Mouse (Mus musculus): Measurements from ENCODE around the gene Olfr1216. TPM values are rescaled to one million over a fixed set of nuclear protein-coding genes. Genes with fewer than 3 reads are reported as not detected.
"Not testable (repeated sequence)": the region's sequence is repeated elsewhere in the genome, so short reads cannot be mapped to it uniquely, and the experiment has no call there.

The Olfr1216 gene
- polyA plus RNA-seq (2014; fragmentation: Nextera tagmentation; extraction: Ambion mirVana): not detected in 2 replicates

- Histone ChIP-seq H3K4me3 (ENCODE audit: low read depth, low read length) (no peak within 1 kb of the TSS), H3K9me3 (replicated peaks; ENCODE audit: control insufficient read depth, low read length) (no peaks in the 10 kb centered on the region), H3K27ac (ENCODE audit: low read depth, low read length) (no peak within 1 kb of the TSS), H3K36me3 (ENCODE audit: control insufficient read depth, insufficient read depth, low read length) (no peaks in the 10 kb centered on the region), H3K4me1 (ENCODE audit: control insufficient read depth, insufficient read depth, low read length) (no peaks in the 10 kb centered on the region), H3K27me3 (replicated peaks; ENCODE audit: control insufficient read depth, insufficient read depth, low read length) (no peaks in the 10 kb centered on the region), H3K4me2 (ENCODE audit: low read length) (no peak within 1 kb of the TSS), H3K9ac (ENCODE audit: low read length) (no peak within 1 kb of the TSS)
- 90% methylated on average over 1 of the region's 1 CpGs for WGBS
- DNase-seq (ENCODE audit: low spot score) (no peak), ATAC-seq (no peak)
These were observed at the start of gene Olfr1216 for GRCm38 (mm10) chr2:89018240-89018639. Olfr1216 (minus strand) TSS chr2:89018340.

- Histone ChIP-seq H3K9ac (ENCODE audit: low read length) (no peak within 1 kb of the TSS), H3K4me1 (ENCODE audit: control insufficient read depth, insufficient read depth, low read length) (no peaks in the 10 kb centered on the region), H3K27ac (ENCODE audit: low read depth, low read length) (no peak within 1 kb of the TSS), H3K36me3 (ENCODE audit: control insufficient read depth, insufficient read depth, low read length) (no peaks in the 10 kb centered on the region), H3K27me3 (replicated peaks; ENCODE audit: control insufficient read depth, insufficient read depth, low read length) (no peaks in the 10 kb centered on the region), H3K4me3 (ENCODE audit: low read depth, low read length) (no peak within 1 kb of the TSS), H3K4me2 (ENCODE audit: low read length) (no peak within 1 kb of the TSS), H3K9me3 (replicated peaks; ENCODE audit: control insufficient read depth, low read length) (no peaks in the 10 kb centered on the region)
- ATAC-seq (no peak), DNase-seq (ENCODE audit: low spot score) (no peak)
These were observed 42.9 kb upstream of the Olfr1216 start, which contains the start of gene Olfr1218 for GRCm38 (mm10) chr2:89061087-89061486. Olfr1218 (minus strand) TSS chr2:89061187.

- H3K9me3 ChIP-seq (replicated peaks; ENCODE audit: control insufficient read depth, low read length): no peaks in the 10 kb centered on the region
- DNase-seq (ENCODE audit: low spot score) (no peak), ATAC-seq (no peak)
- WGBS: 69% methylated on average over 2 of the region's 2 CpGs
- no peak within 1 kb of the TSS for H3K4me2 ChIP-seq (ENCODE audit: low read length)
- H3K4me1 ChIP-seq (ENCODE audit: control insufficient read depth, insufficient read depth, low read length): no peaks in the 10 kb centered on the region
- no peak within 1 kb of the TSS for H3K9ac ChIP-seq (ENCODE audit: low read length)
- H3K36me3 ChIP-seq (ENCODE audit: control insufficient read depth, insufficient read depth, low read length): no peaks in the 10 kb centered on the region
- H3K27me3 ChIP-seq (replicated peaks; ENCODE audit: control insufficient read depth, insufficient read depth, low read length): no peaks in the 10 kb centered on the region
- no peak within 1 kb of the TSS for H3K4me3 ChIP-seq (ENCODE audit: low read depth, low read length)
- H3K27ac ChIP-seq (ENCODE audit: low read depth, low read length): no peak within 1 kb of the TSS
These were observed 13.8 kb upstream of the Olfr1216 start, which contains the start of gene Olfr1217 for GRCm38 (mm10) chr2:89031965-89032364. Olfr1217 (minus strand) TSS chr2:89032065.

- not testable (repeated sequence) for ATAC-seq; H3K9ac ChIP-seq (ENCODE audit: low read length); DNase-seq (ENCODE audit: low spot score); H3K4me3 ChIP-seq (ENCODE audit: low read depth, low read length); H3K4me2 ChIP-seq (ENCODE audit: low read length); H3K36me3 ChIP-seq (ENCODE audit: control insufficient read depth, insufficient read depth, low read length); H3K27ac ChIP-seq (ENCODE audit: low read depth, low read length); H3K4me1 ChIP-seq (ENCODE audit: control insufficient read depth, insufficient read depth, low read length); H3K9me3 ChIP-seq (replicated peaks; ENCODE audit: control insufficient read depth, low read length); H3K27me3 ChIP-seq (replicated peaks; ENCODE audit: control insufficient read depth, insufficient read depth, low read length)
- WGBS: 70% methylated on average over 3 of the region's 3 CpGs
These were observed 3.3 kb upstream of the Olfr1216 start for GRCm38 (mm10) chr2:89021436-89021835.

- Histone ChIP-seq H3K4me3 (ENCODE audit: low read depth, low read length) (no peak within 1 kb of the TSS), H3K4me1 (ENCODE audit: control insufficient read depth, insufficient read depth, low read length) (no peaks in the 10 kb centered on the region), H3K9ac (ENCODE audit: low read length) (no peak within 1 kb of the TSS), H3K27me3 (replicated peaks; ENCODE audit: control insufficient read depth, insufficient read depth, low read length) (no peaks in the 10 kb centered on the region), H3K36me3 (ENCODE audit: control insufficient read depth, insufficient read depth, low read length) (no peaks in the 10 kb centered on the region), H3K4me2 (ENCODE audit: low read length) (no peak within 1 kb of the TSS), H3K27ac (ENCODE audit: low read depth, low read length) (no peak within 1 kb of the TSS), H3K9me3 (replicated peaks; ENCODE audit: control insufficient read depth, low read length) (no peaks in the 10 kb centered on the region)
- no peak for ATAC-seq
- DNase-seq (ENCODE audit: low spot score): no peak
- WGBS: 78% methylated on average over 2 of the region's 2 CpGs
These were observed 11.3 kb downstream of the Olfr1216 start, which contains the start of gene Olfr1215 for GRCm38 (mm10) chr2:89006873-89007272. Olfr1215 (minus strand) TSS chr2:89006973.

- no peaks in the 10 kb centered on the region for H3K27me3 ChIP-seq (replicated peaks; ENCODE audit: control insufficient read depth, insufficient read depth, low read length)
- ATAC-seq: no peak
- H3K9ac ChIP-seq (ENCODE audit: low read length): no peak within 1 kb of the TSS
- no peaks in the 10 kb centered on the region for H3K4me1 ChIP-seq (ENCODE audit: control insufficient read depth, insufficient read depth, low read length)
- no peak within 1 kb of the TSS for H3K4me2 ChIP-seq (ENCODE audit: low read length)
- H3K27ac ChIP-seq (ENCODE audit: low read depth, low read length): no peak within 1 kb of the TSS
- H3K36me3 ChIP-seq (ENCODE audit: control insufficient read depth, insufficient read depth, low read length): no peaks in the 10 kb centered on the region
- no peaks in the 10 kb centered on the region for H3K9me3 ChIP-seq (replicated peaks; ENCODE audit: control insufficient read depth, low read length)
- WGBS: 87% methylated on average over 1 of the region's 1 CpGs
- DNase-seq (ENCODE audit: low spot score): no peak
- no peak within 1 kb of the TSS for H3K4me3 ChIP-seq (ENCODE audit: low read depth, low read length)
These were observed 25.6 kb downstream of the Olfr1216 start, which contains the start of gene Olfr1214 for GRCm38 (mm10) chr2:88992553-88992952. Olfr1214 (minus strand) TSS chr2:88992653.

- Histone ChIP-seq H3K27ac (ENCODE audit: low read depth, low read length) (no peak within 1 kb of the TSS), H3K9me3 (replicated peaks; ENCODE audit: control insufficient read depth, low read length) (no peaks in the 10 kb centered on the region), H3K4me1 (ENCODE audit: control insufficient read depth, insufficient read depth, low read length) (no peaks in the 10 kb centered on the region), H3K4me3 (ENCODE audit: low read depth, low read length) (no peak within 1 kb of the TSS), H3K4me2 (ENCODE audit: low read length) (no peak within 1 kb of the TSS), H3K9ac (ENCODE audit: low read length) (no peak within 1 kb of the TSS), H3K36me3 (ENCODE audit: control insufficient read depth, insufficient read depth, low read length) (no peaks in the 10 kb centered on the region), H3K27me3 (replicated peaks; ENCODE audit: control insufficient read depth, insufficient read depth, low read length) (no peaks in the 10 kb centered on the region)
- 87% methylated on average over 1 of the region's 1 CpGs for WGBS
- ATAC-seq (no peak), DNase-seq (ENCODE audit: low spot score) (no peak)
These were observed 38.0 kb downstream of the Olfr1216 start, which contains the start of gene Gm13762 for GRCm38 (mm10) chr2:88980181-88980580. Gm13762 (minus strand) TSS chr2:88980281.

Other genes starting within 250 kb of the Olfr1216 start
- not detected in 2 replicates for gene Olfr1200, start 247.9 kb downstream of the Olfr1216 start, polyA plus RNA-seq (2014; fragmentation: Nextera tagmentation; extraction: Ambion mirVana)
- gene Olfr1201, start 225.3 kb downstream of the Olfr1216 start, polyA plus RNA-seq (2014; fragmentation: Nextera tagmentation; extraction: Ambion mirVana): not detected in 2 replicates
- gene Olfr1202, start 203.8 kb downstream of the Olfr1216 start, polyA plus RNA-seq (2014; fragmentation: Nextera tagmentation; extraction: Ambion mirVana): not detected in 2 replicates
- not detected in 2 replicates for gene Olfr1205, start 188.6 kb downstream of the Olfr1216 start, polyA plus RNA-seq (2014; fragmentation: Nextera tagmentation; extraction: Ambion mirVana)
- gene Olfr1204, start 169.0 kb downstream of the Olfr1216 start, polyA plus RNA-seq (2014; fragmentation: Nextera tagmentation; extraction: Ambion mirVana): not detected in 2 replicates
- not detected in 2 replicates for gene Olfr1206, start 155.1 kb downstream of the Olfr1216 start, polyA plus RNA-seq (2014; fragmentation: Nextera tagmentation; extraction: Ambion mirVana)
- gene Olfr1208, start 116.0 kb downstream of the Olfr1216 start, polyA plus RNA-seq (2014; fragmentation: Nextera tagmentation; extraction: Ambion mirVana): not detected in 2 replicates
- not detected in 2 replicates for gene Olfr1209, start 103.2 kb downstream of the Olfr1216 start, polyA plus RNA-seq (2014; fragmentation: Nextera tagmentation; extraction: Ambion mirVana)
- not detected in 2 replicates for gene Olfr1211, start 80.2 kb downstream of the Olfr1216 start, polyA plus RNA-seq (2014; fragmentation: Nextera tagmentation; extraction: Ambion mirVana)
- not detected in 2 replicates for gene Olfr1212, start 64.4 kb downstream of the Olfr1216 start, polyA plus RNA-seq (2014; fragmentation: Nextera tagmentation; extraction: Ambion mirVana)
- gene Gm13762, start 38.1 kb downstream of the Olfr1216 start, polyA plus RNA-seq (2014; fragmentation: Nextera tagmentation; extraction: Ambion mirVana): not detected in 2 replicates
- gene Olfr1214, start 25.7 kb downstream of the Olfr1216 start, polyA plus RNA-seq (2014; fragmentation: Nextera tagmentation; extraction: Ambion mirVana): not detected in 2 replicates
- gene Olfr1215, start 11.4 kb downstream of the Olfr1216 start, polyA plus RNA-seq (2014; fragmentation: Nextera tagmentation; extraction: Ambion mirVana): not detected in 2 replicates
- gene Olfr1217, start 13.7 kb upstream of the Olfr1216 start, polyA plus RNA-seq (2014; fragmentation: Nextera tagmentation; extraction: Ambion mirVana): not detected in 2 replicates
- not detected in 2 replicates for gene Olfr1218, start 42.8 kb upstream of the Olfr1216 start, polyA plus RNA-seq (2014; fragmentation: Nextera tagmentation; extraction: Ambion mirVana)
- not detected in 2 replicates for gene Olfr1219, start 65.2 kb upstream of the Olfr1216 start, polyA plus RNA-seq (2014; fragmentation: Nextera tagmentation; extraction: Ambion mirVana)
- gene Olfr1220, start 88.5 kb upstream of the Olfr1216 start, polyA plus RNA-seq (2014; fragmentation: Nextera tagmentation; extraction: Ambion mirVana): not detected in 2 replicates
- not detected in 2 replicates for gene Olfr1221, start 98.9 kb upstream of the Olfr1216 start, polyA plus RNA-seq (2014; fragmentation: Nextera tagmentation; extraction: Ambion mirVana)
- gene Olfr1222, start 114.7 kb upstream of the Olfr1216 start, polyA plus RNA-seq (2014; fragmentation: Nextera tagmentation; extraction: Ambion mirVana): not detected in 2 replicates
- gene Olfr1223, start 133.2 kb upstream of the Olfr1216 start, polyA plus RNA-seq (2014; fragmentation: Nextera tagmentation; extraction: Ambion mirVana): not detected in 2 replicates
- not detected in 2 replicates for gene Olfr1224-ps1, start 145.8 kb upstream of the Olfr1216 start, polyA plus RNA-seq (2014; fragmentation: Nextera tagmentation; extraction: Ambion mirVana)
- gene Olfr1225, start 156.3 kb upstream of the Olfr1216 start, polyA plus RNA-seq (2014; fragmentation: Nextera tagmentation; extraction: Ambion mirVana): not detected in 2 replicates
- gene Olfr1226, start 181.7 kb upstream of the Olfr1216 start, polyA plus RNA-seq (2014; fragmentation: Nextera tagmentation; extraction: Ambion mirVana): not detected in 2 replicates
- gene Olfr1228, start 235.7 kb upstream of the Olfr1216 start, polyA plus RNA-seq (2014; fragmentation: Nextera tagmentation; extraction: Ambion mirVana): not detected in 2 replicates